Mouse (Mus musculus) NIH3T3 (cell line): Measurements from ENCODE around the gene Mpeg1.

ENCODE experiments used
- DNase-seq: peaks from one replicate; pipeline ENCODE4 v3.0.0-alpha.2; 2012; ENCODE audit warnings: low read depth

Mpeg1 gene

GRCm38 (mm10) chr19:12460282-12461249, at the start of gene Mpeg1:
Gene Mpeg1, plus strand, starts transcription at chr19:12460779.
- no peak for DNase-seq

- DNase-seq, result no peak
Measured at GRCm38 (mm10) chr19:12413737-12414136, 46.8 kb upstream of the Mpeg1 start.

GRCm38 (mm10) chr19:12417361-12417760, 43.2 kb upstream of the Mpeg1 start, which contains the start of gene Olfr1441:
Gene Olfr1441, plus strand, starts transcription at chr19:12417433.
- DNase-seq, result no peak

GRCm38 (mm10) chr19:12418312-12418711, 42.3 kb upstream of the Mpeg1 start:
- DNase-seq, result no peak

- no peak for DNase-seq
Measured at GRCm38 (mm10) chr19:12420555-12420954, 40.0 kb upstream of the Mpeg1 start.

- DNase-seq, result peak; percentile 20
Measured at GRCm38 (mm10) chr19:12421680-12422079, 38.9 kb upstream of the Mpeg1 start.

GRCm38 (mm10) chr19:12427101-12427500, 33.5 kb upstream of the Mpeg1 start:
- no peak for DNase-seq

- DNase-seq, result no peak
Measured at GRCm38 (mm10) chr19:12427605-12428004, 33.0 kb upstream of the Mpeg1 start, which contains the start of gene Pfpl. Gene Pfpl, plus strand, starts transcription at chr19:12427905.

GRCm38 (mm10) chr19:12433033-12433432, 27.5 kb upstream of the Mpeg1 start:
- peak; percentile 87 for DNase-seq

GRCm38 (mm10) chr19:12435011-12435416, 25.6 kb upstream of the Mpeg1 start:
- DNase-seq, result no peak

GRCm38 (mm10) chr19:12435750-12436524, 24.6 kb upstream of the Mpeg1 start:
- DNase-seq, result no peak

GRCm38 (mm10) chr19:12439581-12439980, 21.0 kb upstream of the Mpeg1 start:
- no peak for DNase-seq

GRCm38 (mm10) chr19:12440103-12440725, 20.4 kb upstream of the Mpeg1 start:
- peak; percentile 27 for DNase-seq

- no peak for DNase-seq
Measured at GRCm38 (mm10) chr19:12442560-12442959, 18.0 kb upstream of the Mpeg1 start.

GRCm38 (mm10) chr19:12445014-12445413, 15.6 kb upstream of the Mpeg1 start:
- DNase-seq, result no peak

- no peak for DNase-seq
Measured at GRCm38 (mm10) chr19:12457401-12458066, 3.0 kb upstream of the Mpeg1 start.

- no peak for DNase-seq
Measured at GRCm38 (mm10) chr19:12459516-12459915, 1.1 kb upstream of the Mpeg1 start.

GRCm38 (mm10) chr19:12462851-12463721, 2.5 kb downstream of the Mpeg1 start:
- no peak for DNase-seq

- peak; percentile 79 for DNase-seq
Measured at GRCm38 (mm10) chr19:12463722-12464035, 3.1 kb downstream of the Mpeg1 start.

GRCm38 (mm10) chr19:12464127-12464526, 3.5 kb downstream of the Mpeg1 start:
- DNase-seq, result peak; percentile 41

- peak; percentile 71 for DNase-seq
Measured at GRCm38 (mm10) chr19:12464674-12465073, 4.1 kb downstream of the Mpeg1 start.
